Mouse (Mus musculus) lung, postnatal 14 days (tissue): Measurements from ENCODE around the gene Sval2.

Experiments
- DNase-seq: peaks from one replicate; pipeline ENCODE4 v3.0.0; 2021

Gene Sval2

DNA sequence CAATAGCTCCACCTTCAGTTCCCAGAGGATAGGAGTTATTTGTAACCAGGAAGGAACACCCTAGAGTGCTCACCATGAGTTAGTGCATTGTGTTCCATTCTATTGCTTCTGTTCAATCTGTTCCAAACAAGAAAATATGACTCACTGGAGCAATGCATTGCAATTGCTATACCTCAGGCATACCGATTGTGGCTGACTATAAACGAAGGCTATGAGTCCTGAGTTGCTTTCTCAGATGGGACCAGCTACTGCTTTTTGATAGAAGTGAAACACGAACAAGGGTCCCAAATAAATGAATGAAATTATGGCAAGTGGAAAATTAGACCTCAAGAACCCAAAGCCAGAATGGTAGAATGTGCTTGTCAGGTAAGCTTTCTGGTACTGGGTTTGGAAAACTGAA lies at the start of gene Sval2:
Gene Sval2 (plus strand): TSS at position 301 of the 400 bp plus-strand sequence.
- DNase-seq: no peak

DNA sequence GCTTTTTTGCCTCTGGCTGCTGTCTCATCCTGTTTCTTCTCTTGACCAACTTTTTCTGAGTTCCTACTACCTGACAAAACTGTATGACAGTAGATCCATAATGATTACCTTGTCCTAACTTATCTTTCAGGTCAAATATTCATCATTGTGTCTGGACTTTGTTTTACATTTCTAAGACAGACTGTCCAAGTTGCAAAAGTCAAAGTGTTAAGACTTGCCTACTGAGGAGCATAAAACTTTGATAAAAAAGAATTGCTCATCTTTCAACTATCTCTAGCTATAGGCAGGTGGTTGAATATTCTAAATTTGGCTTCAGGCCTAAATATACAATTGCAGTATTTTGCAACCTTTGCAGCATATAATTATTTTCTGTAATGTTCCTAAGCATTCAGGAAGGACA lies 28.7 kb upstream of the Sval2 start:
- no peak for DNase-seq

DNA sequence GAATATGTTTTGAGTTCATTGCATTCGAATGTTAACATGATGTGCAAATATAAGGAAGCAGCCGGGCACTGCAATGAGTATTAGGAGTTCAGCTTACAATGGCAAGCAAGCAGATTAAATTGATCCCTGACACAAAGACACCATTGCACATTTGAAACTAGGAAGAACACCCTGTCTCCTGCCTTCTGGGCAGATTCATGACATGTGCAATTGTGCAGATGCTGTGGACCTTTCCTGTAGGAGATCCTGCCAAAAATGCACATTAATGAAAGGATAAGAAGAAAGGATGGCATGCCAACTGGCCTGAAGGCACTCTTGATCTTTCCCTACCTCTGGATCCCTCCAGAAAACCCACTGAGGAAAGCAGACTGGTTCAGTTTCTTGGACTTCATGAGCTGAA lies 23.3 kb upstream of the Sval2 start:
- DNase-seq: no peak

DNA sequence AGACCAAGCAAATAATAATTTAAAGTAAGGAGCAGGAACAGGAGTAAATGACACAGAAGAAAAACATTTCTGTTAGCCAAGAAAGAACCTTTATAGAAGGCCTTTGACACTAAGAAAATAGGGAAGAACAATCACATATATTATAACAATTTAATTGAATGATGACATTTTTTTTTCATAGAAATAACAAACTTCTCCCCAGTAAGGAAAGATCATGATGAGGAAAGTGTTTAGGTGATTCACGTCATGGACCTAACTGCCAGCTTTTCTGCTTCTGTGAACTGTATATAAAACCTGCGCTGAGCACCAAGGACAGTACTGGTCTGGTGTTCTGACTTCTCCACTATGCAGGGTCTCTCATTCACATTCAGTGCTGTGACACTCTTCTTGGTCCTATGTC lies 5.6 kb upstream of the Sval2 start, which contains the start of gene Pip:
Gene Pip (plus strand): TSS at position 301 of the 400 bp plus-strand sequence.
- no peak for DNase-seq

DNA sequence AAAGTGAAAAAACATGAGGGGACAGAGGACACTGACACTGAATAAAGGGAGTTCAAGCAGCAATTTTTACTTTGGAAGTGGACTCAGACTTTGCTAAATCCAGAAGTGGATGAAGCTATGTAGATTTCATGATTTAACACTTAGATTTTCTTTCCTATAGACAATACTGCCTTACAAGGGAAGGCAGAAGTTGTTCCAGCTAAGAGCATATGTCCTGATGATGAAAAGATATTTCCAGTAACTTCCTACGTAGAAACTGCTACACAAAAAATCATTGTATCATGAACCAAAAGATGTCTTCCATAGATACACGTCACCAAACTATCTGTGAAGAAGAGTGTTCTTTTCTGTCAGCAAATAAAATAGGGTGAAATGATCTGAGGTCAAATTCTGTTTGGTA lies 11.2 kb downstream of the Sval2 start:
- DNase-seq: no peak

DNA sequence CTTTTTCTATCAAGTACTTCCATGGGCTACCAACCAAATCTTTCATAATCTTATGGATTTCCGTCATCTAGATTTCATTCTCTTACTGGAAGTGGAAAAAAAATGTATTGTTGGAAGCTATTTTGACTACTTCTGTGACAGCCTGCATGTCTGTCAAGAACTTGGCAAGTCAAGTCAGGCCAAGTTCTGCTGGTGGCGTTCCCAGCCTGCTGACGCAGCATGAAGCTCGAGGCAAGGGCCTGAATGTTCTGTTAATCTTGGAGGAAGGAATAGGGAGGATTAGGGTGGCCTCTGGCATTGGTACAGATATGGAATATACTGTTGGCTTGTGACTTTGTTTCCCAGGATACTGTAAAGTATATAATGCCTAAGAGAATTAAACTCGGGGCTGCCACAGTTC lies 58.8 kb downstream of the Sval2 start:
- no peak for DNase-seq
